Mouse (Mus musculus): ENCODE data around the gene Cdkal1.

GRCm38 (mm10) chr13:29460741-29461140, 394.7 kb downstream of the Cdkal1 start:
- no peak for TF ChIP-seq POLR2A (IDR thresholded peaks at IDR 0.05; ENCODE audit: low read depth, low read length)
- no peak for TF ChIP-seq CTCF (IDR thresholded peaks at IDR 0.05; ENCODE audit: extremely low read depth, insufficient read depth, insufficient read length, insufficient replicate concordance)
